Comparison of ENCODE assay signal across 12 mouse cellular contexts in the genomic region with DNA sequence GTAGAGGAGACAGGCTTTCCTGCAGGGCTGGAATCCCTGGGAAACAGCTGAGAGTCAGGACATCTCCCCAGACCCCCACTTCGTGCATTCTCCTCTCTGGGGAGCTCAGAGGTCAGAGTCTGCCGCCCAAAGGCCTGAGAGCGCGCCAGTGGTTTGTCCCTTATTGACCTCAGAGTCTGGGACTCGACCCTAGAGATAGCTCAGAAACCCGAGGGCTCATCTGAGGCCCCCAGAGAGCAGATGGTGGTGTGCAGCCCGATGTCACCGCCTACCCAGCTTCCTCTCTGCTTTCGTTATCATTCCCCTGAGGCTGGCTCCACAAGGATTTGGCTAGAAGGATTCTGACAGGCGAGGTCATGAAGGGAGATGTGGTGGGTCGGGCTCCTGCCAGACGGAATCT. TPM values are rescaled to one million over a fixed set of nuclear protein-coding genes. Genes with fewer than 3 reads are reported as not detected.
DNase-seq lines count a peak whose midpoint lies in the region; ATAC-seq lines count a peak whose summit lies in the region.
"Had no signal": no experiment of that assay in that cellular context is flagged by ENCODE, and none has a peak within 500 bp of the region (broad histone marks: within the 10 kb centered on the region; RNA-seq: fewer than 3 reads in every experiment).

No protein-coding gene starts in this region.

- no peak for ATAC-seq in megakaryocyte, adult 5-6 weeks (ENCODE audit: poor library complexity, severe bottlenecking)
- ATAC-seq in lung, embryonic 15.5 days (ENCODE audit: borderline replicate concordance, extremely low read depth, low FRiP score, low TSS enrichment): no peak
- ATAC-seq: forebrain, postnatal 0 days; hindbrain, embryonic 16.5 days had no signal

- peak; percentile 96 for DNase-seq in heart, adult 11 months
- no peak for DNase-seq in heart, postnatal 25 days (ENCODE audit: low spot score)
- DNase-seq in thymus, postnatal 36 days: no peak
- no peak for DNase-seq in frontal cortex, postnatal 10 days (ENCODE audit: low spot score in 2 of 2)
- no peak for DNase-seq in testis, postnatal 14 days (ENCODE audit: low spot score)
- DNase-seq: cerebellum, adult 9-10 months had no signal

- H3K4me1 ChIP-seq in megakaryocyte, embryonic 14.5 days: peaks cover 55% of the 10 kb centered on the region
- H3K4me1 ChIP-seq in lung, embryonic 15.5 days: peaks cover 19% of the 10 kb centered on the region; the same call in 1 of the 2 replicates
- H3K4me1 ChIP-seq: neural tube, embryonic 13.5 days had no signal

- H3K9me3 ChIP-seq in megakaryocyte, embryonic 14.5 days: peaks cover 10% of the 10 kb centered on the region
- no peaks in the 10 kb centered on the region for H3K9me3 ChIP-seq in lung, embryonic 15.5 days

- 34% methylated on average over 12 of the region's 12 CpGs for whole genome bisulfite sequencing in lung, embryonic 15.5 days

- peak overlapping the region; percentile 73 for H3K4me3 ChIP-seq in megakaryocyte, embryonic 14.5 days (replicated peaks)
- H3K4me3 ChIP-seq in lung, embryonic 15.5 days: no peak overlapping the region
- H3K4me3 ChIP-seq: neural tube, embryonic 13.5 days had no signal

- intact Hi-C loops in heart, postnatal 25 days (cut with DNase I): loop anchor here (10.0 kb wide), 1 partner anchor 1329 kb away; no protein-coding TSS in a partner anchor

- peak overlapping the region; percentile 95 for H3K27ac ChIP-seq in lung, embryonic 15.5 days
- H3K27ac ChIP-seq: neural tube, embryonic 13.5 days had no signal

- no peak overlapping the region for H3K4me2 ChIP-seq in lung, embryonic 15.5 days
- H3K4me2 ChIP-seq: neural tube, embryonic 13.5 days had no signal

- H3K9ac ChIP-seq in lung, embryonic 15.5 days: no peak overlapping the region
- H3K9ac ChIP-seq: forebrain, postnatal 0 days; neural tube, embryonic 13.5 days had no signal

- H3K36me3 ChIP-seq in megakaryocyte, embryonic 14.5 days (replicated peaks; ENCODE audit: low read length): no peaks in the 10 kb centered on the region
- H3K36me3 ChIP-seq in lung, embryonic 15.5 days: no peaks in the 10 kb centered on the region
- H3K36me3 ChIP-seq: neural tube, embryonic 13.5 days had no signal

- peaks cover 9% of the 10 kb centered on the region for H3K27me3 ChIP-seq in megakaryocyte, embryonic 14.5 days (replicated peaks)
- H3K27me3 ChIP-seq in lung, embryonic 15.5 days: no peaks in the 10 kb centered on the region

RNA-seq across cellular contexts. Expression of a gene that starts 12.8 kb away (rescaled TPM):
- 10 to 100 TPM; 17.6 to 19.5 TPM for total RNA-seq in heart, postnatal 25 days (2021)
- polyA plus RNA-seq in megakaryocyte, embryonic 14.5 days (2012; ENCODE audit: insufficient read depth, low replicate concordance): 24.7 and 25.9 TPM in 2 replicates
- 6.5 and 7.1 TPM in 2 replicates for total RNA-seq in megakaryocyte, adult 5-6 weeks (2015)
- total RNA-seq in megakaryocyte, adult 5-6 weeks (2017): 11.7 and 12.4 TPM in 2 replicates
- 19.7 and 21.3 TPM in 2 replicates for polyA plus RNA-seq in lung, embryonic 15.5 days (2015; fragmentation: Nextera tagmentation; extraction: Ambion mirVana)
